Mouse (Mus musculus) bone marrow, adult 2 months (tissue): ENCODE data around the gene Zfp462. TPM values are rescaled to one million over a fixed set of nuclear protein-coding genes. Genes with fewer than 3 reads are reported as not detected.

ENCODE experiments used
- H3K27ac ChIP-seq: fragments of 200-500 bp; 2 replicates; pipeline ENCODE4 v1.5.1; 2012; ENCODE audit warnings: low read depth, mild to moderate bottlenecking, control low read depth, inconsistent platforms, low read length; ENCODE audit not compliant: control insufficient read depth, poor library complexity, insufficient read depth
- H3K4me1 ChIP-seq: fragments of 200-500 bp; 2 replicates; pipeline ENCODE4 v1.6.1; 2011; ENCODE audit warnings: low read length; ENCODE audit not compliant: control insufficient read depth, insufficient read depth
- H3K4me3 ChIP-seq: fragments of 200-500 bp; replicated peaks from 2 replicates; pipeline ENCODE3; 2011; ENCODE audit warnings: mild to moderate bottlenecking, low read depth, low read length, control low read depth; ENCODE audit not compliant: control insufficient read depth
- CTCF ChIP-seq: fragments of 200-500 bp; IDR thresholded peaks from 2 replicates; pipeline ENCODE4 v1.5.1; 2011; ENCODE audit warnings: low read length, control low read depth; ENCODE audit not compliant: control insufficient read depth, insufficient read depth
- POLR2A ChIP-seq: fragments of 200-500 bp; IDR thresholded peaks from 2 replicates; pipeline ENCODE4 v1.6.1; 2011; ENCODE audit warnings: low read depth, mild to moderate bottlenecking, control low read depth, low read length, borderline replicate concordance; ENCODE audit not compliant: control insufficient read depth
- WGBS: fragments of 180-500 bp; shearing (Covaris S2); methylation state at CpG from one replicate; pipeline ENCODE4 v1.1.7; 2018; 5-methylcytosine and 5-hydroxymethylcytosine counted together
- polyA plus RNA-seq: library from polyadenylated mRNA; stranded (reverse); fragments of >200 nt; gene quantifications from 2 replicates; pipeline ENCODE4 v1.2.4, GENCODE M21; 2011; ENCODE audit warnings: low replicate concordance; ENCODE audit not compliant: missing spikeins, insufficient read depth, insufficient read length

Gene Zfp462
- polyA plus RNA-seq, 1 experiment, result 2.1 TPM

DNA sequence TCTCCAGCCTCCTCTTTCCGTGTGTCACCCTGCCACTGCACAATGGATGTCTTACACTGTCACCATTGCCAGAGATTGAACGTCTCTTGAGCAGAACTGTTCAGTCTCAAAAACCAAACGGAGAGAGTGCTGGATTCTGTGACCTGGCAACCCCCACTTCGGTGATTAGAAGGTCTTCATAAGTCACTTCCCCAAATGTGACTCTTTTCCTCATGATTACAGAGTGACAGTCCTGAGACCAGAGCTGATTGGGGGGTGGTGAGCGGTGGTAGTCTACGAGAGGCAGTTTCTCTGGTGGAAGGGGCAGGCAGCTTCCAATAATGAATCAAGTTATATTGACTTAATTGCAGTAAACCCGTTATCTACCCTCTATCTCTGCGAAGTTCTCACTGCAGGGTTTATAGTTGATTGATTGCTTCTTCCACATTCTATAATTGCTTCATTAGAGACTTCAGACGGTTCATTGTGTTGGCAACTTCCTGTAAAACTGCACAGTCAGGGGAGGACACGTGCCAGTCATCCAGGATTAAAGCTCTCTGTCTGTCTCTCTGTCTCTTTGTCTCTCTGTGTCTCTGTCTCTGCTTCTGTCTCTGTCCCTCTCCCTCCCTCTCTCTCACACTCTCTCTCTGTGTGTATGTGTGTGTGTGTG lies 173.1 kb downstream of the Zfp462 start:
- WGBS, result 4% methylated on average over 10 of the region's 10 CpGs
- H3K27ac ChIP-seq, result no peak overlapping the region
- H3K4me3 ChIP-seq, result no peak overlapping the region
- peaks cover 2% of the 10 kb centered on the region; the same call in 1 of the 2 replicates for H3K4me1 ChIP-seq
- TF ChIP-seq POLR2A, result no peak
- no peak for TF ChIP-seq CTCF

DNA sequence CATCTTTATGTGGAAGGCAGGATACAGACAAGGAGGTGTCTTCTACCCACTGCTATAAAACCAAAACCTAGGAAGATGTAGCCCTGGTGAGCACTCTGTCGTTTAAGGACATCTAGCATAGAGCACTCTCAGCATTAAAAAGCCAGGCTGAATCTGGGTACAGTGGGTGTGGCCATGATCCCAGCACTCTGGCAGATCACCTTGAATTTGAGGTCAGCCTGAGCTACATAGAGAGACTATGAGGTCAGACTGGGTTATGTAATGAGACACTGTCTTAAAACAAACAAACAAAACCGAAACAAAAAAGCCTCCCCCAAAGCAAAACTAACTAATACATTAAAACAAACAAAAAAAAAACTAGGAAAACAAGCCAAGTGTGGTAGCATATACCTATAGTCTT lies 176.3 kb downstream of the Zfp462 start:
- Histone ChIP-seq H3K4me1 (peaks cover 2% of the 10 kb centered on the region; the same call in 1 of the 2 replicates), H3K27ac (no peak overlapping the region), H3K4me3 (no peak overlapping the region)
- no peak for TF ChIP-seq CTCF
- TF ChIP-seq POLR2A, result no peak
- WGBS, result 65% methylated on average over 2 of the region's 2 CpGs

DNA sequence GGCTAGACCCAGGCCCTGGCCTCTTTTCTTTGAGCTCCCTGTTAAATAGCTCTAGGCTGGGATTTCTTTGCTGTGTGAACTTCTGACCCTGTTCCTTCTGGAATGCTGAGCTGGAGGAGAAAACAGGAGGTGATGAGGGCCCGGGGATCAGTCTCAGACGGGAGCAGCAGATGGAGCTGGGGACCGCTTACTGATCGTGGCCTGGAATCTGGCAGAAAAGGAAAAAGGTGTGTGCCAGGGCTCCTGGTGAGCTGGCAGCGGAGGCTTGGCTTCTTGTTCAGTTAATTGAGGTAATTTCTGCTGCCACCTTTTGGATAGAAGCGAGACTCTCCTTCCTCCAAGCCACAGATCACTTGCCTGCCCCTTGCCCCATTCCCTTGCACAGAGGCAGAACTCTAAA lies 177.1 kb downstream of the Zfp462 start:
- Histone ChIP-seq H3K27ac (no peak overlapping the region), H3K4me1 (peaks cover 2% of the 10 kb centered on the region; the same call in 1 of the 2 replicates), H3K4me3 (no peak overlapping the region)
- TF ChIP-seq POLR2A, result no peak
- TF ChIP-seq CTCF, result no peak
- 78% methylated on average over 6 of the region's 6 CpGs for whole genome bisulfite sequencing

DNA sequence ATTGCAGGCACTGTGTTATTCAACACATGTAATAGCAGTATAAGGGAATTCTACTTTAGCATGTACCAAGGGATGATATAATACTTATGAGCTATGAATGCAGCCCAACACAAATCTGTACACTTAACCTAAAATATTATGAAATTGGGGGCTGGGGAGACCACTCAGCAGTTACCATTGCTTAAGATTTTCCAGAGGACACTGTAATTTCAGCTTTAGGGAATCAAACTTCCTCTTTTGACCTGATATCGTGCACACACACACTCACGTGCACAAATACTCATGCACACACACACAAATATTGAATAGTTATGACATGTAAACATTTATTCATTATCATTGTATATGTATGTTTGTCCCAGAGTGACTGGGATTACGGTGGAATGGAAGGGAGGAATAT lies 179.3 kb downstream of the Zfp462 start:
- no peak overlapping the region for H3K4me3 ChIP-seq
- TF ChIP-seq POLR2A (no peak), CTCF (no peak)
- WGBS, result 38% methylated on average over 3 of the region's 3 CpGs
- H3K4me1 ChIP-seq, result no peaks in the 10 kb centered on the region
- H3K27ac ChIP-seq, result no peak overlapping the region

DNA sequence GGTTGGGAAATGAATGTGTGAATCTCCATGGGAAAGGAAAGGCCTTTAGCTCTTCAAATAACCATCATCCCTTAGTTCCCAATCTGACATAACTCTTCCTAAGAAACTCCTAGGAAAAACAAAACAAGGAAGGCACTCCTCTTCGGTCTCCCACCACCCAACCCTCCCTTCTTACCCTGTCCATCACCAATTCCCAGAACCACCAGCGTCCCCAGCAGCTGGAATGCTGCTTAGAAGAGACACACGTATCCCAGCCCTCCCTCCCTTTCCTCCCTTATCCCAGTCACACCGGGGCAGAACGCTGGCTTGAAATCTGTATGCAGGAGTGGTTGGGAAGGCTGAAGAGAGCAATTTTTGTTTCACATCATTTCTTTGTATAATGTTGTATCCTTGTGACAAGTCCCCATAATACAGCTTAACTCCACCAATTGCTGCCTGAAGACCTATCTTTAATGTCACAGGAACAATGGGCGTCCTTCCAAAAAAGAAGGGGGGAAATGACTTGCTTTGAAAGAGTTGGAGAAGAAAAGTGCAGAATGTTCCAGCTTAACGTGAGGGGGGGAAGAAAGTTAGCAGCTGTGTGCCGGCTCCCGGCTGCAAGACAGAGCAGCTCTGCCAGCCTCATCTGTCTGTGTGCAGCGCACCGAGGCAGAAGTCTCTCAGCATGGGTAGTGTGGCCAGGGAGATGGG lies 180.3 kb downstream of the Zfp462 start:
- H3K4me1 ChIP-seq, result no peaks in the 10 kb centered on the region
- H3K4me3 ChIP-seq, result no peak overlapping the region
- TF ChIP-seq POLR2A, result no peak
- no peak for TF ChIP-seq CTCF
- H3K27ac ChIP-seq, result no peak overlapping the region
- 74% methylated on average over 11 of the region's 11 CpGs for WGBS

DNA sequence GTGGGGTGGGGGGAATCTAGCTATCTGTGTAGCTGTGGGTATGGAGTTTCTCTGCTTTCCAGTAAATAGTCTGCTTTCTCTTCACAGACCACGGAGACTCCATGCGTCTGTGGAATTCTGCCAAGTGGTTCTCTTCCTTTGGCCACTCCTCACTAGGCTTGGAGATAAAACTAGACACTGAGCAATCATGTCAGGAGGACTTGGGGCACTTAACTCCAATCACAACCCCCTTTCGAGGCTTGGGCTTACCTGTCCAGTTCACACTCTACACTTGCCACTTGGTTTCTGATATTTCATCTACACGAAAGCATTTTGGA lies 180.8 kb downstream of the Zfp462 start:
- Histone ChIP-seq H3K4me1 (no peaks in the 10 kb centered on the region), H3K4me3 (no peak overlapping the region), H3K27ac (no peak overlapping the region)
- 59% methylated on average over 4 of the region's 4 CpGs for WGBS
- TF ChIP-seq CTCF (no peak), POLR2A (no peak)

DNA sequence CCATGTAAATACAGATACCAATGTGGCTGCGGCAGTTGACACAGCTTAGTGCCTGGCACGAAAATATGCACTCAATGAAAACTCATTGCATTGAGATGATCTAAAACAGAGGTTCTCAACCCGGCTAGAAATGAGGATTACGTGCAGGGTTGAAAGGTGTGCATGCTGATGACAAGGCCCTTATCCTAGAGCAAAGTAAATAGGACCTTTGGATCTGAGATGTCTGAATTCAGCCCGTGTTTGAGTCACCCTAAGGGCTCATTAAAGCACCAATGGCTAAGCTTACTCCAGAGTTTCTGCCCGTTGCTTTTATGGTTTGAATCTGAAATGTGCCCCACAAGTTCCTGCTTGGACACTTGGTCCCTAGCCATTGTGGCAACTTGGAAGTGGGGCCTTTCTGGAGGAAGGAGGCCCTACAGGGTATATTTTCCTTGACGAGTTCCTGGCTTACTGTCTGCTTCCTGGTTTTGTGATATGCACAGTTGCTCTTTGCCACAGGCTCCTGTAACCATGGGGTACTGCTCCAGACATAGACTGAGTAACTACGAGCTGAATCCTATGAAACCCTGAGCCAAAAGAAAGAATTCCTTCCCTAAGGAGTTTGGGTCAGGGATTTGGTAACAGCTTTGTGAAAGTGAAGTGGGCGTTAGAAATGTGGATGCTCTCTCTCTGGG lies 182.5 kb downstream of the Zfp462 start:
- Histone ChIP-seq H3K4me1 (no peaks in the 10 kb centered on the region), H3K27ac (no peak overlapping the region), H3K4me3 (no peak overlapping the region)
- 77% methylated on average over 9 of the region's 9 CpGs for WGBS
- TF ChIP-seq POLR2A, result no peak
- TF ChIP-seq CTCF, result no peak

DNA sequence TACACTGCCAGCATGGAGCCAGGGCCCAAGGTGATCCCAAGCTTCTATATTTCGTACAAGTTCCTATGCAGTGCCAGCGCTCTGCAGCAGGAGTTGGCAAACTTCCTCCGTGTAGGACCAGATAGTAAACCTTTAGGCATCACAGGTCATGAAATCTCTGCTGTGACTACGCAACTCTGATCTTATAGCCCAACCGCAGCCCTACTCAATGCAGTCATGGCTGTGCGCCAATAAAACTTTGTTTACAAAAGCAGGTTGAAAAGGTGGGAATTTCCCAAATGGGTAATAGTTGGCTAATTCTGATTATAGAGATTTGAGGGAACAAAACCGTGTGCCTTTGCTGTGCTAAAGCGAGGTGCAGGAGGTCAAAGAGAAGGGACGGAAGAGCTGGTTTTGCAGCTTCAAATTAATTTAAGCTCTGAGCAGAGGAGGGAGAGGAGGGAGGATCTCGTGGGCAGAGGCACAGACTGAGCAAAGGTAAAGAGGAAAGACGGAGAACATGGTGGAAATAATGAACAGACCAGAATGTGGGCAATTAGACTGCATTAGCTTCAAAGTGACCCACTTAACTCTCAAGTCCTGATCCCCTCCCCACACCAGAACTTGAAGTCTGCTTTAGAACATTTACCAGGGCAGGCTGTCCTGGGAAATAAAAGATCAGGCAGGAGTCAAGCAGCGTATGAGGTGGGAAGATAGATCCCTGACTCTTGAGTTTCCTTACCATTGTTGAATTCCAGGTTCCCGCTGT lies 183.4 kb downstream of the Zfp462 start:
- Histone ChIP-seq H3K27ac (no peak overlapping the region), H3K4me3 (no peak overlapping the region), H3K4me1 (no peaks in the 10 kb centered on the region)
- WGBS, result 78% methylated on average over 13 of the region's 13 CpGs
- TF ChIP-seq CTCF, result no peak
- TF ChIP-seq POLR2A, result no peak
